Mouse (Mus musculus) gastrocnemius, adult 8-10 months (tissue): ENCODE measurements at regions not wholly inside any gene's neighbourhood (a gene's known extent, or its start where the extent isn't known, plus 50 kb on each side); places are given as distances from the start of the nearest gene placed in this dataset.

Source experiments
- DNase-seq, 2 experiments: peaks; one replicate each; pipeline ENCODE4 v3.0.0; 2022; ENCODE audit warnings: low spot score in 2 of 2

DNA sequence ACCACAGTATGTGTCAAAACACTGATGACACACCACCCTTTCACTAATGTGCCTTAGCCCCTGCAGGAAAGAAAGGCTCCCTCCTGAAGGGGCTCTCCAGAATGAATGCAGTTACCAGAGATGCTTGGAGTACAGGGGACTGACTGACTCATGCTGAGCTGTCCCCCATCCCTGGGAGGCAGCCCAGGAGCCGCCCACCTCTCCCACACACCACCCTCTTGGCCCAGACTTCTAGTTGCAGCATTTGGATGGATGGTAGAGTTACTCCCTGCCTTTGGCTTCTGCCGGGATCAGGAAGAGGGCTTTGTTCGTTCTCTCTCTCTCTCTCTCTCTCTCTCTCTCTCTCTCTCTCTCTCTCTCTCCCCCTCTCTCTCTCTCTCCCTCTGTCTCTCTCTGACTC, 53.4 kb upstream of the Jun start:
- no peak for DNase-seq

GRCm38 (mm10) chr4:95105926-95106622, 54.1 kb upstream of the Jun start:
- peak in 1 of 2 experiments; percentile 13 for DNase-seq

- no peak for DNase-seq
These were observed 55.1 kb upstream of the Jun start for GRCm38 (mm10) chr4:95106881-95107665.

DNA sequence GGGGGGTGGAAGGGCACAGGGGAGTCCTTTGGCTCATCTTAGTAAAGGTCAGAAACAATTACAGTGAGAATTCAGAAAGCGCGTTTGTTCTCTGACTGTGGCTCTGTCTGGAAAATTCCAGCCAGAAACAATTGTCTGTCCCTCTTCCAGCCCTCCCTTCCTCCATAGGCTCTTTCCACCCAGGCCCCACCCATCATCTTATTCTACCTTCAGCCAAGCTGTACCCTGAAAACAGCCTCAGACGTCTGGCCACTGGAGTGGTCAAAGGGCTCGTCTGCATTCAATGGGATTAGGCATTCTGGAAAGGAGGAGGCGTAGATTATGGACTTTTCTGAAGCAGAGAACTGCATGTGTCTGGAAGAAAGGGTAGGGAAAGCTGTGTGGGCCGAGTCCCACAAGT, 56.8 kb upstream of the Jun start:
- no peak for DNase-seq

DNA sequence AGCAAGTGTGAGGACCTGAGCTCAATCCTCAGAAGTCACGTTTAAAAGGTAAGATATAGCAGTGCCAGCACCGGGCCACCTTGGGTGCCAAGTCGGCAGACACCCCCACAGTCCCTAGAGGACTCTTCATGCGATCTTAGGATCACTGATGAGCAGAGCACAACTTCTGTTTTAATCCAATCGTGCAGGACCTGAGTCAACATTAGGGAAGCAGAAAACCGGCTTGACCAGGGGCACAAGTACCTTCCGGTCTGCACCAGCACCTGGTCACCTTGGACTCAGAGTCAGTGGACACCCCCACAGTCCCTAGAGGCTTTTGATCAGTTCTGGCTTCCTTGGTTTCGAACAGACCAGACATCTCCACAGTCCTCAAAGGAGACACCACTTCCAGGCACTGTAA, 58.8 kb upstream of the Jun start:
- DNase-seq: no peak

- no peak for DNase-seq
These were observed 65.2 kb upstream of the Jun start for GRCm38 (mm10) chr4:95117158-95117681.

GRCm38 (mm10) chr4:95120876-95121275, 68.9 kb upstream of the Jun start:
- no peak for DNase-seq

GRCm38 (mm10) chr4:95125346-95125745, 73.3 kb upstream of the Jun start:
- DNase-seq: no peak

DNA sequence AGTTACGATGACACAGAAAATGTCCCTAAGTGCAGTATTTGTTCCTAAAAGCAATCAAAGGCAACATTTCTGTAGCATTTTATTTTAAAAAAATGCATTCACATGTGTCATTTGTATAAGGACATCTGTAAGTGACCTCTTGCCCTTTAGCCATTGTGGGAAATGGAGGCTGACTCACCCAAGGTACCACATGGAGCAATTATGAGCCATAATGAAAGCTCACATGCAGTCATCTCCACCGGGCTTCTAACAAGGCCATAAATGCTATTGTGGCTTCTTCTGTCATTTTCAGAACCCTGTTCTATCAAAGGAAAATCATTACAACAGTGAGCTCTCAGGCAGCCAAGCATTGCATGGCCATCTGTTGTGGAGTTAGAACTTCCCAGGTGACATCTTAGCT, 75.9 kb upstream of the Jun start:
- DNase-seq: no peak

GRCm38 (mm10) chr4:95133815-95134214, 81.8 kb upstream of the Jun start:
- no peak for DNase-seq

- DNase-seq: no peak
These were observed 82.6 kb upstream of the Jun start for GRCm38 (mm10) chr4:95134611-95135010.

DNA sequence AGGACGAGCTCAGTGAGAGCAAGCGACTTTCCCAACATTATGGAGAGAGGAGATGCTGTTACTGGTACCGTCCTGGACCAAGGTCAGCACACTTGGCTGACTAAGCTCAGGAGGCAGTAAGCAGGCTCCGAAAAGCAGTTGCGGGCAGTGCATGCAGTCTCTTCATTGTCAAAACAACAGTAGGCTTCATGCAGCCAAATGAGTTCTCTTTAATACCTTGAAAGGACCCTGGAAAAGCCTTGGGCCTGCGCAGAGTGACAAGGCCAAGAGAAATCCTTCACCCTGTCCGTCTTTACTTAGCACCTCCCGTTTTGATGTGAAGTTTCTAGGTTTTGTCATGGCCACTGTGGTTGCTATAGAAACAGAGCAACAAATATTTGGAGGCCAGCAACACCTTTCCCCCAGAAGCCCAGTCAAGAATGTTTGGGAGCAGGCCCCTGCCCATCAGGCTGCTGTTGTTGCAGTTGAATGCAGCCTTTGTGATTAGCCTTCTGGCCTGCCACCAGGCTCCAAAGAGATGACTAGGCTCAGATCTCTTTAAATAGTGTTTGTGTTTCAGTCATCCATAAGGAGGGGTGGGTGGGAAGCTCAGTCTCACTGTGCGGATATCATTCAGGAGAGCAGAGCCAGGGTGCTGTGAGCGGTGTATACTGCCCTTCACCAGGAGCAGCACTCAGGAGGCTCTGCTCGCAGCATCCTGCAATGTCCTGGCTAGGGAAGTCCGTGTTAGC, 85.6 kb upstream of the Jun start:
- DNase-seq: no peak

- no peak for DNase-seq
These were observed 86.7 kb upstream of the Jun start for GRCm38 (mm10) chr4:95138676-95139075.

DNA sequence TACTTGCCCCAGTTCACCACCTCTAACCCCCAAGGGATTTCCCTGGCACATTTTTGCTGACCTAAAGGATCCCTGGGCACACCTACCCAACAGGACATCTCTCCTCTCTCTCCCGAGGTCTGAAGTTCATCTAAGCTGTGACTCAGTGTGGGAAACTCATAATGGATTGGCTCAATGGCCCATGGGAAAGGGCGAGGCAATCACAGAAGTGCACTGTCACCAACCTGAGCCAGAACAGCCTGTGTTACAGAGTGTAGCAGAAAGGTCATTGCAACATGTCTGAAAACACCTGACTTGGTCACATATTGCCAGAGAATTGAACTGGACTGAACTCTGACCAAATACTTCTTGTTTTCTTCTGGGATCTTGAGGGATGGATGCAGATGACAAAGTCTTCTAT, 89.2 kb upstream of the Jun start:
- DNase-seq: no peak

- no peak for DNase-seq
These were observed 91.1 kb upstream of the Jun start for GRCm38 (mm10) chr4:95143130-95143529.

DNA sequence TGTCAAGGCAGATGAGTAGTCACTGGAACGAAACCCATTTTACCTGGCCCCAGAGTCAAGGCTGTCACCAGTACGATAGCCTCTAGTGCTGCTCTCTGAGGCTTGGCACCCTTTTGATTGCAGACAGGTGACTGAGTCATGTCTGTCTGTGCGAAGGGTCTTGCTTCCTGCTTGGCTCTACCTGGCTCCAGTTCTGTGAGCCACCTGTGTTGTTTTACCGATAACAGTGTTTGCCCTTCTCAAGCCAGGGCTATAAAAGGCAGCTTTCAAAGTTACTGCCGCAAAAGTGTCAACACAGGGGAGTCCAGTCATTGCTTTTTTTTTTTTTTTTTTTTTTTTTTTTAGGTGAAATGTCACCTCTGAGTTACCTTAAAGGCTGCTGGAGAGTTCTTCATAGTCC, 91.6 kb upstream of the Jun start:
- DNase-seq: no peak

DNA sequence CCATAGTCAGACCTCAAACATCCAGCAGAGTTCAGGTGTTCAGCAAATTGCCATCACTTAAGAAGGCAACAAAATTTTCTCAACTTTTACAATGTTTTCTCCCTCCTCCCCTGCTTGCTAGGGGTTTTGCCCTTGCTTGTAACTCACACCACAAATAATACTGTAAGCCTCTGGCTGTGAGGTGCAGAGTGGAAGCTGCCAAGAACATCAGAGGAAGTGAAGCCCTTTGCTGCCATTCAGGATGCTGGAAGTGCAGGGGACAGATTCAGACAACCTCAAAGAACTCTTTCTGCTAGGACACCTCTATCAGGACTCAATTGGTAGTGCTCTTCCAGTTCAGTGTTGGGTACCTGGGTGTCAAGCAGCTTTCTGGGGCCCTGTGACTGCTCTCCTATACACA, 92.4 kb upstream of the Jun start:
- no peak for DNase-seq

DNA sequence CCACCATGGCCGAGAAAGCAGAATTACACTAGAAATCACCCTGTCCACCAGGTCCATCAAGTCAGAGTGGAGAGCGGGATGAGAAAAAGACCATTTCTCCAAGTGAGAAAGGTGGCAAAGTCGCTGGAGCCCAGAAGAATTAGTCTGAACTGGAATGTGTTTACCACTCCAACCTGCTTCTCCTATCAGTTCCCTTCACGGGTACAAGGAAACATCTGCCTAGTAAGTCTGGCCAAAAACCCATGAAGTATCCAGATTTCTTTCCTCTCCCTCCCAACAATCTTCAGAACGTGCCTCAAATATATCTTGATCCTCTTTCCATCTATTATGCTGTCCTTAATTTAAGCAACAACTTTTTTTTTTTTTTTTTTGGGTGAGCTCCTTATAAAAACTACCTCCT, 94.2 kb upstream of the Jun start:
- no peak for DNase-seq

DNA sequence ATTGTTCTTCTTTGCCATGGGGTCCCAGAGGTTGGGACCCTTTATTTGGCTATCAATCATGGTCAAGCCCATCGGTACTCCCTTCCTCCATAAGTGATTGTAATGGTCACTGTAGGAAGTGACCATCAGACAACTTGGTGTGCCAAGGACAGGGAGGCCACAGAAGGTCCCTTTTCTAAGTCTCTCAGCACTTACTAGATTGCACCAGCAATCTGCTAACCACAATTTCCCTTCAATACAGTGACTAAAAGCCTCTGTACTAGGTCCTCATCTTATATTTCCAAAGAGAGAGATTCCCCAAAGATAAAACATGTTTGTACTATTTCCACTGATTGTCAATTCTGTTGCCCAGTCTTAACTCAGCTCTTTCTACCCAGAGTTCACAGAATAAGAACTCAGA, 96.6 kb upstream of the Jun start:
- DNase-seq: no peak

DNA sequence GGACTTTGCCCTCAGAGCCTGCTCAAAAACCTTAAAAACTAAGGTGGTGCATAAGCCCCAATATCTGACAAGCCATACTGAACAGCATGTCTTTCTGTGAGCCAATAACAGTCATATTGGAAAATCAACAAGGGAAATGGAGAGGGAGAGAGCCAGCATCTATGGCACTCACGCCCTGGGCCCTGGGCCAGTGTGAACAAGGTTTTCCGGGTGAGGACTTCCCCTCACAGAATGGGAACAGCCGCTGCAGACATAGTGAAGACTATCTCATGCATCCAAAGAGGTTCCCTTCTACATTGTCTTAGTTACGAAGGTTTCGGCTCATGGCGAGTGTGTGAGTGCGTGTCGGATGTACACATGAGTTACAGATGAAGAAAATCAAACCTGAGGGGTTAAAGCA, 99.7 kb upstream of the Jun start:
- no peak for DNase-seq

GRCm38 (mm10) chr4:95152431-95153115, 100.6 kb upstream of the Jun start:
- DNase-seq: peak in 1 of 2 experiments; percentile 54
